Mouse (Mus musculus): ENCODE data around the gene Clstn1.

Gene Clstn1

DNA sequence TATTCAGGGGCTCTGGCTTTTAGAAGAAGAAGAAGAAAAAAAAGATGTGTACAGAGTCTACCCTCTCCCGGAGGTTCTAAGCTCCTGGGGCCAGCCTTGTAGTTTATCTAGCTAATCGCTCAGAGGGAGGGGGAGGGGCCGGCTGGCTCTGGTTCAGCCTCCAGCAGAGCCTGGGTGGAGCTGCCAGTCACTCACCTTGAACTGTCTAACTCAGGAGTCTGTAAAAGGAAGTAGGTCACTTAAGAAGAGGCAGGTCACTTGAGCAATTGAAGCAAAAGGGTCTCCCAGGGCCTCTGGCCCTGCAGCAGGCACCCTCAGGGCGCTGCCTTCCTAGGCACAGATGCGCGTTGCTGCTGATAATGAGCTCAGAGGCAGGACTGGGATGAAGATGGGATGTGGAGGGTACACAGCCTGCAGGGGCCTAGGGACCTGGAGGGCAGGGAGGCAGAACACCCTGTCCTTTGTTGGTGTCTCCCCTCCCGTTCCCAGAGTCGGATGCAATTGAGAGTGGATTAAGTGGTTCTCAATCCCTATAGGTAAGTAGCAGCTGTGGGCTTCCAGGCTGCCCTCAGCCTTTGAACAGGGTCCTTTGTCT is 18.7 kb upstream of the Clstn1 start:
- no peak for DNase-seq (ENCODE audit: low spot score)

DNA sequence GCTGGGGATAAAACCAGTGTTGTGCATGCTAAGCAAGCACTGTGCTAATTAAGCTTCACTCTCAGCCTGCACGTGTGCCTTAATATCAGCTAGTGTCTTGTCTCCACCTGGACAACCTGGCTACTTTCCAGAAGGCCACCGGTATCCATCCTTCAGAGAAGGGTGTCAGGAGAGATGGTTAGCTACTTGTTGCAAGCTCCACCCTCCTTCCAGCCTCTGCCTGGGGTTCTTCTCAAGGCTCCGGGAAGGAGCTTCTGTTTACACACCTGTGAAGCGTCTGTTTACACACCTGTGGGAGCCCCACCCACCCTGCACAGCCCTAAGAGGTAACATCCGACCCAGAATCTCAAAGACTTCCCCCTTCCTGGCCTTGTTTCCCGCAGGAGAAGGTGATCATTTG is 17.6 kb upstream of the Clstn1 start:
- DNase-seq (ENCODE audit: low spot score) = no peak

DNA sequence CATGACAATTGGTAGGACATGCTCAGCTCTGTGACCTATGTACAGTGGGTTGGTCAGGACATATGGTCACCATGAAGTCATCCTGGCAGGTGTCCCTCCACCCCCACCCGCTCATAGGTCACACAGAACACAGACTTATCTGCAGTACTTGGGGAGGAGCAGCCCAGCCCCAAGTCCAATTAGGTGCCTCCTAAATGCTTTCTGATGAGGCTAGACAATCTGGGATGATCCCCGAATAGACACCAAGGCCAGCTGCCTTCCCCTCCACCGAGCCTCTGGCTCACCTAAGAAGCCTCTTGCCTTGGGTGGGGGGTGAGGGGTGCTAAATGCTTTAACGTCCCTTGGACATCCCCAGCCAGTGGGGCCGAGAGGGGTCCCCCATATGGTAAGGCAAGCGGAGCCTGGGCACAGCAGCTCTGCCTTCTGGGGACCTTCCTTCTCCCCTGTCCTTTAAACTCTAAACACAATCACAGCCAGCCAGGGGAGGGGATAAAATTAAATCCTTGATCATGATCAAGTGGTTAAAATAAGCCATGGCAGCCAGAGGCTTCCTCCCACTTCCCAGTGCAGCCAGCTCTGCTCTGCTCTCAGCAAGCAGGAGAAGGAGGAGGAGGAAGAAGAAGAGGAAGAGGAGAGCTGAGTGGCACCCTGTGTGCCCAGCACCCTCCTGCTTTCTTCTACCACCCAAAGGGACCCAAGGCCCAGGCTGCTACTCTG is 16.3 kb upstream of the Clstn1 start:
- DNase-seq (ENCODE audit: low spot score) = no peak

DNA sequence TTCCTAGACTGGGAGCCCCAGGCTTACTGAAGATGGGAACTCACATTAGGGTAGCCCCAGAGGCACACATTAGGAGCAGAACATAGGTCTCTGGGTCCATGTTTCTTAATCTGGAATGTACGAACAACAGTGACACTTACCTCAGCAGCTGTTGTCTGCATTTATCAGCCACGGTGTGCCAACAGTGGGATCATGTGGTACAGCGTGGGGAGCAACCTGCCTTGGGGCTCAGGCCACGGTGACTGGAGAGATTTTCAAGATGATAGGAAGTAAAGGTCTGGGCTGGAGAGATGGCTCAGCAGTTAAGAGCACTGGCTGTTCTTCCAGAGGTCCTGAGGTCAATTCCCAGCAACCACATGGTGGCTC is 15.8 kb upstream of the Clstn1 start:
- DNase-seq (ENCODE audit: low spot score) = no peak

DNA sequence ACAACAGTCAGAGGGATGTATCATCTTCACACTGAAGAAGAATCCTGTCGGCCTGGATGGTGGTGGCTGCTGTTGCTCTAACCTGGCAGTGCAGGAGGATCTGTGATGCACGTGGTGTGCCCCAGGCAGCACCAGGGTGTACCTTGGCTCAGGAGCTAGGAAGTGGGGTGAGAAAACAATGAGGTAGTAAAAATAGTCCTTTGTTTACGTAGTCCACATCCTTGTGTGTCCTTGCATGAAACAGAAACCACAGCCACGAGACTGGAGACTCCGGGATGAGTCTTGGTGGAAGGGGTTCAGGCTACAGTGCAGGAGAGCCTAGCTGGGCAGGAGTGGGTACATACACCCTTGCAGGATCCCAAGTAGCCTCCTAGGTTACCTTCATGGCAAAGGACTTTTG is 15.1 kb upstream of the Clstn1 start:
- no peak for DNase-seq (ENCODE audit: low spot score)

DNA sequence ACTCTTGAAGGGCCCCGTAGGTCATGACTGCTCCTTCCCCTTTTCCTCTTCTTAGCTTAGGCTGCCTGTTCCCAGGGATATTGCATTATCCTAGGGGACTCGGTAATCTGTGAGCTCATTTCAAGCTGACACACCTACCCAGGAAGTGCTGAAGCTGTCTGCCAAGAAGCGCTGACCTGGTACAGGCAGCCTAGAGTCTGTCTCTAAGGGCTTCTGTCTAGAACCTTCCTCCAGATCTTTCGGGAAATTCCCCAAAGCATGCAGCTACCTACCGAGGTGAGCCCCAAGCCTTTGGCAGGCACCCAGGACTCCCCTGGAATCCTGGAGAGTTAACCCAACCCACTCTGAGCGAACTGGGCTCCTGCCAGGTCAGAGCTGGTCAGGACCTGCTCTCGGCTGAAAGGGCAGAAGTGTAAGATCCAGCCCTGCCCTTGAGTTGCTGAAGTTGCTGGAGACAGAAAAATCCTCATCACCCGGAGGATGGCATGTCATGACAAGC is 14.6 kb upstream of the Clstn1 start:
- DNase-seq (ENCODE audit: low spot score) = no peak

DNA sequence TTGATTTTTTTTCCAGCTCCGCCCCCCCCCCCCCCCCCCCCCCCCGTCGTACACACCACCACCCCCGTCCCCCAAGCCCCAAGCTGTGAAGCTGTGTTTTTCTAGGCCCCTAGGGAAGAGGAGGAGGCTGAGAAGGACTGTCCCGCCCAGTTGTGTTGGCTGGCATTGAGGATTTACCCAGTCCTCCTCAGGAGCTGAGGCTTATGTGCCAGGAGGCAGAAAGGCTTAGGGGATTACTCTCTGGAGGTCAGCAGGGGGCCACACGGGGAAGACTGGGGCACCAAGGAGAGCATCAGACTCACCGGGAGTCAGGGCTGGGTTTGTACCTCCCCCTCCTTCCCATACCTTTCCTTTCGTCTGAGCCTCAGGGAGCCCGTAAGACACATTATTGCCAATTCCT is 13.8 kb upstream of the Clstn1 start:
- no peak for DNase-seq (ENCODE audit: low spot score)

DNA sequence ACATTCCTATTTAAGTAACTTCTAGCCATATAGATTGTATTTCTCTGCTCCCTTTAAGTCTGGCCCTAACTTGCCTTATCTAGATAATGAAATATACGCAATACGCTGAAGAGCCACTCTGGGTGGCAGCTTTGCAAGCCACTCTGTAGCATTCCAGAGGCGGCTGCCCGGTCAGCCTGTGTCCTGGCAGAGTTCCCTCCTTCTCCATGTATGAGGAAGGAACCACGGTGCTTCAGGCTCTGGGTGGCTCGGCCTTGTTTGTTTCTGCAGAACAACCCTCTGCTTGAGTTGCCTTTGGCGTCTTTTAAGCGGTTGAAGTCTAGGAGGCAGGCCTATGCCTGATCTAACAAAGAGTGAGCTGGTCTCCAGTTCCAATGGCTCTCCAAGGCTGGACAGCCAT is 13.4 kb upstream of the Clstn1 start:
- DNase-seq (ENCODE audit: low spot score) = no peak

DNA sequence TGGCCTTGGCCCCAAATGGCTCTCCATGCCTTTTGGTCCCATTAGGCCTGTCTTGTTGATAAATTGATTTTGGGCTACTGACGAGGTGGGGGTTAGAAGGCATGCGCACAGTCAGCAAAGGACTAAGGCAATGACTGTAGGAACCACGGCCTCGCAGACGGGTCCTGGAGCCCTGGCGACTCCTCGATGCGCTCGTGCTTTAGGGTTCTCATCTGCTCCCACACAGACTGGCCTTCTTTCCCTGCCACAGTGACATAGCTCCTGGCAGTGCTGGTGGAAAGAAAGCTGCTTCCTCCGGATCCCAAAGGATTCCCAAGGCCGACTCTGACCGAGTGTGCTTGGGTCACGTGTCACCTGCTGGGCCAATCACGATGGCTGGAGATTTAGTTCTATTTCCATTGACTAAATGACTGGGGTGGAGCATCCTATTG is 11.9 kb upstream of the Clstn1 start:
- no peak for DNase-seq (ENCODE audit: low spot score)

DNA sequence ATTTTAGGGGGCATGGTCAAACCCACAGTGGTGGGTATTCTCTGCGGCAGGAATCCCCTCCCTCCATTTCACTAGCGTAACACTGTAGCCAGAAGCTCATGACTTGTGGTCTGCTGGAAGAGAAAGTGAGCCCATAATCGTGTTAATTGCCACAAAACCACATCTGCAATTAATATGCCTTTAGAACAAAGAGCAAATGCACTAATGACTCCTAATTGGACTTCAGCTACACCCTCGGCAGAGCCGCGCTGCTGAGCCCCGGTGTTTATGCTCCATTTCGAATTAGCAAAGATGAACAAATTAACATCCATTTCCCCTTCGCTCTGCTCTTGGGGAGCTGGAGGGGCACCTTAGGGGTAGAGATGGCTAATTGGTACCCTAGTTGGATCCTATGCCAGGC is 10.2 kb upstream of the Clstn1 start:
- DNase-seq (ENCODE audit: low spot score) = no peak

DNA sequence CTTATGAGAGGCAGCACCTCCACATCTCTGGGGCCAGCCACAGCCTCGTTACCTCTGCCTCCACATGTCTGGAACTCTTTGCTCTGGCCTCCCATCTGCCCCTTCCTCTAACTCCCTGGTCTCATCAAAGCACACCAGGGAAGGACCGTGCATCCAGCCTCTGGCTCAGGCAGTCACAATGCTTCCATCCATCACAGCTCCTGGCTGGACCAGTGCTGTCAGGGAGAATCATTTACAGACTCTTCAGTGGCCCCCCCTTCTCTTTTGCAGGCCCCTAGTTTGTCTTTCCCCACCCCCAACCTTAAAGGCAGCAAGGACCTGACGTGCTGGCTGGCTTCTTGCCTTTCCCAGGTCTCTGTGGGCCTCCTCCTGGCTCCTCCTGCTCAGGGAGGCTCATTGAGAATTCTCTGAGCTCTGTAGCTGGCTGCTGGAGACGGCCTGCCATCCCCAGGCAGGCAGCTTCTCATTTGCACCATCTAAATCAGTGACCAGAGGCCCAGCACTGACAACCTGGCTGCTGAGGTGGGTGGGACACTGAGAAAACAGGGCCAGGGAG is 9.2 kb upstream of the Clstn1 start:
- DNase-seq (ENCODE audit: low spot score) = no peak

DNA sequence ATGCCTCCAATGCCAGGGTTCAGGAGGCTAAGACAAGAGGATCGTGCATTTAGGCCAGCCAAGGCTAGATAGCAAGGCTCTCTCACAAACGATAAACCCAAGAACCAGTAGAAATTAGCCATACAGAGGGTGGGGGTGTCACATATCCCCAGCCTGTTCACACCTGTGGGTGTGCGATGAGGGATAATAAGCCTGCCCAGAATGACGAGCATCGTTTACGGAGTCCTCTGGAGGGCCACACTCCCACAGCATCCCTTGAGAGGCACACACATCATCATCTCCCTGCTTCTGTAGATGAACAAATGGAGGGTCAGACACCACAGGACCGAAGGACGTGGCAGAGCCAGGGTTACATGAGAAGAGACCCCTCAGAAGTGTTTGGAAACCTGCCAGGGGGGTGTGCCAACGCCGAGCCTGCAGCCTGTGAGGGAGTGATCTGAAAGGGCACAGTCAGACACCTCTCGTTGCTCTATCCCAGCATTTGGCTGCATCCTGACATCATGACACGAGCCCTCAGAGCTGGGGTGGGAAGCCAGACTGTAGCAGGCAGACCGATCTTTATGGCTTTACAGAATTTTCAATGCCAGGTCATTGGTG is 8.1 kb upstream of the Clstn1 start:
- DNase-seq (ENCODE audit: low spot score) = no peak

DNA sequence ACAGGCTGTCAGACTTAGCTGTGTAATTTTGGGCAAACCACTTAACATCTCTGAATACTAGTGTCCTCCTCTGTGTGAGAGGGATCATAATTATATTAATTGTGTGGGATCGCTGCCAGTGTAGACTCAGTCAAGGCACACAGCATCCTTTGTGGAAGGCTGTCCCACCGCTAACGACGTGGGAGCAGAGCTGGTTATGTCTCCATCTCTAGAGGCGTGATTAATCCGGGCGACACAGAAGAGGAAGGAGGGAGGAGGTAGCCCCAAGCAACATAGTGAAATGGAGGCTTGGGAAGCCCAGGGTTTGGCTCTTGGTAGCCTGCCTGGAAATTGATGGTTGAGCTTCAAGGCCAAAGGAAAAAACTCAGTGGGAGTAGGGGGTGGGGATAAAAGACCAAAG is 7.4 kb upstream of the Clstn1 start:
- no peak for DNase-seq (ENCODE audit: low spot score)

DNA sequence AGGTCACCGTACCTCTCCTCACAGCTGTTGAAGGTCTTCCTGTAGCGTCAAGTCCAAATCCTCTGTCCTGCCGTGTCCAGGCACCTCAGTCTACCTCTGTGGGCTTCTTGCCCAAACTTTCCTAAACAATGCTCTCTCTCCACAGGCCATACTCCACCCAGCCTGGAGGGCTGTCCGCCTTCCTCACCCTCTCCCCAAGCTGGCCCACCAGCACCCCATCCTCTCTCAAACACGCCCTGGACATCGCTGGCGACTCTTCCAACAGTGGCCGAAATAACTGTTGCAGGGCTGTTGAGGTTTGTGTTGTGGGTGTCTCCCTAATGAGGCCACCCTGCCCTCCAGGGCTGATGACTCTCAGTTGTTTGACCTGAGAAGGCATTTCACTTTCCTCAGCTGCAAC is 1.0 kb upstream of the Clstn1 start:
- no peak for DNase-seq (ENCODE audit: low spot score)

DNA sequence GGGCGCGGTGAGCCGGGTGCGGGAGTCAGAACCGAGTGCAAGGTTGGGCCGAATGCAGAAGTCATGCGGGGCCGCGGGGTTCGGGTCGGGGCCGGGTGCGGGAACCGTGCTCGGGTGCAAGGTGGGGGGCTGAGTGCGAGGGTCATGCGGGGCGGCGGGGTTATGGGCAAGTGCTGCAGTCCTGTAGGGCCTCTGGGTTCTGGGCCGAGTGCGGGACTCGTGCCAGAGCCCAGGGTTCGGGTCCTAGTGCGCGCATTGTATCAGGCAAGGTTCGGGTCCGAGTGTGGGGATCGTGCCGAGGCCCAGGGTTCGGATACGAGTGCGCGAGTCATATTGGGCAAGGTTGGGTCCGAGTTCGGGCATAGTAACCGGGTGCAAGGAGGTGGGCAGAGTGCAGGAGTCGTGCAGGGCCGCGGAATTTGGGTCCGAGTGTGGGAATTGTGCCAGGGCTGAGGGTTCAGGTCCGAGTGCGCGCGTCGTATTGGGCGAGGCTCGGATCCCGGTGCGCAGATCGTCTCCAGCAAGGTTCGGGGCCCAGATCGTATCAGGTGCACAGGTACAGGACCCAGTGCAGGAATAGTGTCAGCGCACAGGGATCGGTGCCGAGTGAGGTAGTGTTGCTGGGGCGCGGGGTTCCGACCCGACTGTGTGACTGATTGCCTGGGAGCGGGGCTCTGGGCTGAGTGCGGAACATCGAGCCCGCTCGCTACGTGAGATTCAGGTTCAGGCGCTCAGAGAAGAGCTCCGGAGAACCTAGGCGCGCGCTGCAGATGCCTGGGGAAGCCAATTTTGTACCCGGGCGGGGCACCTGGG is 721 bp downstream of the Clstn1 start:
- DNase-seq (ENCODE audit: low spot score) = no peak

DNA sequence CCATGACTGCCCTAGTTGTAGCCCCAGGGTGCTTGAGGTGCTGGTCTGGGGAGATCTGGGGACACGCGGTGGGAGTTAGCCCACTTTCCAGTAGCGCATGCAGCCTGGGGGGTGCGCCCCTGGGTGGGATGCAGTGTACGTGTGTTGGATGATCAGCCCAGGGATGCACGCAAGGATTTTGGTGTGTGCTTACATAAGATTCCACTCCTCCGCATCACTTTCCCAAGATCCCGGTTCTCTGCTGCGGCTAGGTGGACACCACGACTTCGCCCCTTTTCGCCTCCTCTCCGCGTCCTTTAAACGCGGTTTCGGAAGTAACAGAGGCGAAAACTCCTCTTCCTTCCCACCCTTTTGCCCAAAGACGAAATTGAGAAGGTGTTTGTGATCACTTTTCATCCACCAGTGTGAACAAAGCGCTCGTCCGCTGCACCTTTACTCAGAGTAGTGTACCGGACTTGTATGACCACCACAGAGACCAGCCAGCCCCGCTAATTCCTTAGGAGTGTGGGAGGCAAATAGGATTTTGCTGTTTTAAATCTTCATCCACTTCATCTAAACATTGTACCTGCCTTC is 1.4 kb downstream of the Clstn1 start:
- DNase-seq (ENCODE audit: low spot score) = no peak

DNA sequence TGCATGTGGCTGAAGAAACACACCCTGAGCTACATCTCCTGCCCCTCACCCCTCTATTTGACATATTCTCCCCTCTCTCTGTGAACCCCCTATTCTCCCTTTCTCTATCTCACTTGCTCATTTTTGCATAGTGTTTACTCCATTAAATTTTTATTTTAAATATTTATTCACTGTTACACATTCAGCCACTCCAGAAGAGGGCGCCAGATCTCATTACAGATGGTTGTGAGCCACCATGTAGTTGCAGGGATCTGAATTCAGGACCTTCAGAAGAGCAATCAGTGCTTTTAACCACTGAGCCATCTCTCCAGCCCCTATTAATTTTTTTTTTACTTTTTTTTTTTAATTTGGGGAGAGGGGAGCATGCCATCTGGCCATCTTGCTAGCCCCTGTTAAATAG is 3.9 kb downstream of the Clstn1 start:
- DNase-seq (ENCODE audit: low spot score) = no peak

DNA sequence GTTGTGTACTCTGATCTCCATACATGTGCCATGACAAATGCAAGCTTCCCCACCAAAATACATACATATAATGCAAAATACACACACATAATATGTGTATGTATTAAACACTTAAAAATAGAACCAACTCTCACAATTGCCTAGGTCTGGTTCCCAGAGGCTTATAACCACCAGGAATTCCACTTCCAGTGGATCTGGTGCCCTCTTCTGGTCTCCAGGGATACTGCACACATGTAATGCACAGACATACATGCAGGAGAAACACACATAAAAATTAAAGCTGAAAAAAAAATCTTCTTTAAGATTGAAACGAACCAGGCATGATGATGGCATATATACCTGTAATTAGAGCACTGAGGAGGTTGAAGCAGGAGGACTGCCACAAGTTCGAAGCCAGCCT is 5.2 kb downstream of the Clstn1 start:
- no peak for DNase-seq (ENCODE audit: low spot score)

DNA sequence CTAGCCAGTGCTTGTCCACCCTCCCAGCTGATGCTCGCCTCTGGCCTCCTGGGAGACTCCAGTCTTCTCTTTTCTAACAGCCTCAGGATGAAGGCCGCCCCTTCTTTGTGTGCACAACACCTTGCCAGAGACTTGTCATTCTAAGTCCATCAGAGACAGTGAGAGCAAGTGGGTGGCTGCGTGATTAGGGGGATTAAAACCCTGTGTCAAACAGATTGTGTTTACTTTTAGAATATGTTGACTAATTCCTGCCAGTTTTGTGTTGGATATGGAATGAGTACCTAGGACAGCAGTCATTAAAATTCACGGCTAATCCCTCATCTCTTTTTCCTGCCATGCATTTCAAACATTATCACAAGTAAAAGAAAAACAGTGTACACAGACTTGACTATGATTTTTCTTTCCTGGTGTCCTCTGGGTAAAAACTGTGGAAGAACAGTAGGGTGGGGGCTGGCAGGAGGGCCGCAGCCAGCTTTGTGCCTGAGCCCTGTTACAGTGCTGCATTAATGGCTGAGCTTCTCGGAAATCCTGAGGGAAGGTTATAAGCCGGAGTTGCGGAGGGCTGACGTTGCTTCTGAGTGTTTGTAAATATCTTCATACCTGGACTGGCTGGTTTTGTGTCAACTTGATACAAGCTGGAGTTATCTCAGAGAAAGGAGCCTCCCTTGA is 8.8 kb downstream of the Clstn1 start:
- DNase-seq (ENCODE audit: low spot score) = no peak

DNA sequence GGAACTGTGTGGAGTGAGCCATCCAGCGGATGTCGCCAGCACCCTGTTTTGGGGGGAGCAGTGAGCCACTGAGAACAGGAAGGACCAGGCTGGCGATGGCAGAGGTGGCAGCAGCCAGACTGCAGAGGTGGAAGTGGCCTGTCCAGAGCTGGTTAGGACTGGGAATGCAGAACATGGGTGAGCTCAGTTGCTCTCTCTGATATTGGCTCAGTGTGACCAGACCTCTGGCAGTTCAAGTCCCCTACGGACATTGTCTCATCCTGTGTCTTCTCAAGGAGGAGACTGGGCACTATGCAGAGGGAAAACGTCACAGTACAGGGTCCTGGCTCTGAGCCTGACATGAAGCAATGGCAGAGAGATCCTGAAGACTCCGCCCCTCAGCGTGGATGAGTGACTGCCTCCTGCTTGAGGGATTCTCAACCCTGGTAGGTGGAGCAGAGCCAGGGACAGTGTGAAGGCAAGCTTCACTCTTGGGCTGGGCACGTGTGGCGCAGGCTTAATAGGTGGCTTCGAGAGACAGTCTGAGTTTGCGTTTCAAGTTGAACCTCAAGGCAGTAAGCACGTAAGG is 11.5 kb downstream of the Clstn1 start:
- no peak for DNase-seq (ENCODE audit: low spot score)

DNA sequence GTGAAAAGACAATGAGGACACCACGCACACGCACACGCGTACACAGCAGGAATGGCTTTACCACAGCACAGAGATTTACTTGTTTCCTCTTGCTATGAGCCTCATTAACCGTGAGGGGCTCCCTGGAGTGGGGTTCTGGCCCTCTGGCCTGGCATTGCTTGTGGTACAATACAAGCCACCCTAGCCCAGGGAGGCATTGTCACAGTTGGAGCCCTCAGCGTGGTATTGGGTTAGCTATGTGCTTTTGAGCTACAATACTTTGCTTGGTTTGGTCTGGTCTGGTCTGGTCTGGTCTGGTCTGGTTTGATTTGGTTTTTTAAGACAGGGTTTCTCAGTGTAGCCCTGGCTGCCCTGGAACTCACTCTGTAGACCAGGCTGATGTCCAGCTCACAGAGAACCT is 13.3 kb downstream of the Clstn1 start:
- no peak for DNase-seq (ENCODE audit: low spot score)

All from urinary bladder, postnatal 10 days (tissue).